Mouse (Mus musculus) testis, adult 2 months (tissue): Measurements from ENCODE around the gene Espnl.

Source experiments
- CTCF ChIP-seq: fragments of 200-500 bp; IDR thresholded peaks from 2 replicates; pipeline ENCODE4 v1.5.1; 2012; ENCODE audit warnings: low read depth, mild to moderate bottlenecking, inconsistent platforms, low read length, moderate library complexity; ENCODE audit not compliant: control insufficient read depth, insufficient read depth, insufficient replicate concordance
- POLR2A ChIP-seq: fragments of 200-500 bp; IDR thresholded peaks from 2 replicates; pipeline ENCODE4 v1.6.1; 2012; ENCODE audit warnings: low read depth, mild to moderate bottlenecking, inconsistent platforms, low read length, moderate library complexity; ENCODE audit not compliant: control insufficient read depth

DNA sequence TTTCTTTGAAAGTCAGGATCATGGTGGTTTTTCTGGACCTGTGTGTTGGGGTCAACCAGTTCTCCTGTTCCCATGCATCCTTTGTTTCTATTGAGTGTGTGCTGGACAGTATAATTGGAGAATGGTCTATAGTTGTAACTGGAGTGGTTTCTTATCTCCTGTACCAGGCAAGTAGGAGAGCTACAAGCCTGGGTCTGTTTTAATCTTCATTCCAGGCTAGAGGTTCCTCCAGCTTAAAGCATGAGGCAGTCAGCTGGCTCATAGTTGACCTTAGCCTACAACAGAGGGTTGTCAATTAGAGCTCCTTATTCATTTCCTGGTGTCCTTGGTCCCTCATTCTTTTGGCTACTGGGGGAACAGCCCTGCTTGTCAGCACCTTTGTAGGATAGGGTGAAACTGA lies 11.7 kb downstream of the Espnl start:
- no peak for TF ChIP-seq CTCF
- no peak for TF ChIP-seq POLR2A
